Mouse (Mus musculus) left cerebral cortex, adult 6 months (tissue): ENCODE results near the gene Slc6a1. TPM values are rescaled to one million over a fixed set of nuclear protein-coding genes. Genes with fewer than 3 reads are reported as not detected.

ENCODE experiments used
- long read RNA-seq, 2 experiments: library from polyadenylated mRNA; unstranded; transcript quantifications; one replicate each; pipeline ENCODE4 v2.0.0; 2019 to 2020
- polyA plus RNA-seq: library from polyadenylated mRNA; unstranded; fragments of <200 nt; fragmentation: Nextera tagmentation; gene quantifications from 2 replicates; pipeline ENCODE4 v1.2.3, GENCODE M21; 2021

Slc6a1 gene
- polyA plus RNA-seq = 116 and 140 TPM in 2 replicates
- long read RNA-seq, experiment 1, full-length matches to known transcripts = 315 of 419 reads
- long read RNA-seq, experiment 1, partial matches to known transcripts = 81 of 419 reads
- long read RNA-seq, experiment 1, other reads (novel, unspliced or antisense) = 23 of 419 reads
- long read RNA-seq, experiment 2, full-length matches to known transcripts = 11 of 78 reads
- long read RNA-seq, experiment 2, partial matches to known transcripts = 64 of 78 reads
- long read RNA-seq, experiment 2, other reads (novel, unspliced or antisense) = 3 of 78 reads

GRCm38 (mm10) chr6:114282469-114283277 is at the start of gene Slc6a1:
Gene Slc6a1 (plus strand): TSS chr6:114282635.

Other genes with a start within 250 kb of the Slc6a1 start
- 135 and 175 TPM in 2 replicates for gene Atp2b2, start 240.0 kb upstream of the Slc6a1 start, polyA plus RNA-seq
- 10.3 and 21.0 TPM in 2 replicates for gene Slc6a11, start 151.4 kb upstream of the Slc6a1 start, polyA plus RNA-seq
- 12.8 and 13.6 TPM in 2 replicates for gene Hrh1, start 115.3 kb downstream of the Slc6a1 start, polyA plus RNA-seq